Mouse (Mus musculus) heart, adult 11 months (tissue): ENCODE measurements around the gene H2-M10.5.
"Not testable (repeated sequence)": the region's sequence is repeated elsewhere in the genome, so short reads cannot be mapped to it uniquely, and the experiment has no call there.

Experiments used
- DNase-seq: peaks from one replicate; pipeline ENCODE4 v3.0.0; 2022

H2-M10.5 gene

DNA sequence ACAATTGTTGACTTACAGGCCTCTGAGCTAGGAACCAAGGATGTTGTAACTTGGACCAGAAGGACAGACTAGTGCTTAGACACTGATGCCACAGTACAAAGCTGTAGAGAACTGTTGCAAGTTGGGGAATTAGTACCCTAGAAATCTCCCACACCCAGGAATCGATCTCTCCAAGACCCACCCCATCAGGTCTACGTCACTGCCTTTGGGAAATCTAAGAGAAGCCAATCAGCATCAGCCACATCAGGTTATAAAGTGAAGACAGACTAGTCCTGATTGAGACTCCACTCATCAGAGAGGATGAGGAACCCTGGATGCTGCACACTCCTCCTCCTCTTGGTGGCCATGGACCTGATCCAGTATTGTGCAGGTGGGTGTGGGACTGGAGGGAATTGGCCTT lies at the start of gene H2-M10.5:
H2-M10.5 (plus strand) TSS at position 301 of the 400 bp plus-strand sequence.
- DNase-seq = not testable (repeated sequence)

DNA sequence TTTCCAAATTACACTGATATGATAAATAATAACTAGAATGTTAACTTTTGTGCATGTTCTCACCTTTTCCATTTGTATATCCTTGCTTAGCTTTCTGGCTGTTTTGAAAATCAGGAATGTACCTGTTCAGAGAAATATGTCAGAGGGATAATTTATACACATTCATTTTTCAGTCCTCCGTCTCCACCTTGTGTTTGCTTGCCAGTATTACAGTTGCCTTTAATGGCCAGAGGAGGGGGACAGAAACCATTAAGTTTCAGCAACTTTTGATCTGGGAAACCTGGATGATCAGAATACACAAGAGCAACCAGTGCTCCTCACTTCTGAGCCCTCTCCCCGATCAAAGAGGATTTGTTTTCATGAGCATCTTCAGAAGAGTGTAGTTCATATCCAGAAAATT lies 46.7 kb upstream of the H2-M10.5 start:
- peak; percentile 55 for DNase-seq

DNA sequence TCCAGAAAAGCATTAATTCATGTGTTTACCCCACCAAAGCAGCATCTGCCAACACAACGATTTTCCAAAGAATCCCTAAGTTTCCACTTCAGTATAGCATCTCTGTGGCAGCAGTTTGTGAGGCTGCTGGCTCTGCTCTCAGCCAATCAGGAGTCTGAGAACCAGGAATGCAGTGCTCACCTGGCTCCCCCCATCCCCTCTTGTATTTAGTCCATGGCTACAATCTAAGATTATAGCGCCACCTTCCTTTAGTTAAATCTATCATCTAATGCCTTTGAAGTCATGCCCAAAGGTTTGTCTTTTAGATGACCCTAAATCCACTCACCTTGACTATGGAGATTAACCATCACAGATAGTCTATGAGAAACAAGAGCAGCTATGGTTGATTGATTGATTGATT lies 8.9 kb upstream of the H2-M10.5 start:
- DNase-seq = no peak

DNA sequence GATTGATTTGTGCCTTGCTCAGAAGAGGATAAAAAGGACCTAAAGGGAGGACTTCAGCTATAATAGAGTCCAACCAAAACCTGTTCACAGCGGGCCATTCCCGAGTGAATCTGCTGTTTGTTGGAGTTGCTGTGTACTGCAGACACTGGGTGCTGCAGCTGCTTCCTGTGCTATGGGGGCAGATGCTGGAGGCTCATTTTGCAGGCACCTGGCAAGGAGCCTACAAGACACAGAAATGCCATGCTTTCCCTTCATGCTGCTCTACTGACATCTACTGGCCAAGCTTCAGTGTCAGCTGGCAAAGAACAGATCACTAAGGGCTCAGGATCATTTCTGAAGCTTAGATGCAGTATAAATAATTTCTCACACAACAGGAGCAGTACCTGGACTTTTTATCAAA lies 8.5 kb upstream of the H2-M10.5 start:
- DNase-seq = not testable (repeated sequence)

DNA sequence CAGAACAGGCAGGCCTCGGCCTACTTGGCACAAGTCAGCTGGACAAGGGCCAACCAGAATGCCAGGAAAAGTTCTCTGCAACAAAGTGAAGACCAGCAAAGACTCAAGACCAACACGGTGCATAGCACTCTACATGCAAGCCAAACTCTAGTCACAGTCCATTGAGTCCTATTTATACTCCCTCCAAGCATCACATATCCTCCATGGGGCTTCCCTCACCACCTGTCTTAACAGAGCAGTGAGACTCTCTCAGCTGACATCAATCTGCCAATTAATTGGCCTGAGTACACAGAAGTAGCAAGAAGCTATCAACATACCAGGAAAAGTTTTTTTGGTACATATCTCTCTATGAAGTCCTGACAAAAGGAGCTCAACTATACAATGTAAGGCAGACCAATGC lies 7.3 kb upstream of the H2-M10.5 start:
- not testable (repeated sequence) for DNase-seq

DNA sequence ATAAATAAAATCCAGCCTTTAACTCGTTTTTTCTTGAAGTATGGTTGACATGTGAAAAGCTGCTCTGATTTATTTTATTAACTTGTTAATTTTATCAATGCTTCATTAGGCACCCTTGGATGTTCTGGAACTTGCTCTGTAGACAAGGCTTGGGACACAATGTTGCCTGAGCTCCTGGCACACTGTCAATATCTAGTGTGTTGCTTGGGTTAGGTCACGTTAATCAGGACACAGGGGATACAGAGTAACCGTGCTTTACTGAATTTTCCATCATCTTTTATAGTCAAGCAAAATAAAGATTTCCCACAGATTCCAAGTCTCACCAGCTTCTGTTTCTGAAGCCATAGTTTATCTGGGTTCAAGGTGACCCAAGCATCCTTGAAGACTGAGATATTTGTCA lies 8.8 kb downstream of the H2-M10.5 start:
- no peak for DNase-seq

DNA sequence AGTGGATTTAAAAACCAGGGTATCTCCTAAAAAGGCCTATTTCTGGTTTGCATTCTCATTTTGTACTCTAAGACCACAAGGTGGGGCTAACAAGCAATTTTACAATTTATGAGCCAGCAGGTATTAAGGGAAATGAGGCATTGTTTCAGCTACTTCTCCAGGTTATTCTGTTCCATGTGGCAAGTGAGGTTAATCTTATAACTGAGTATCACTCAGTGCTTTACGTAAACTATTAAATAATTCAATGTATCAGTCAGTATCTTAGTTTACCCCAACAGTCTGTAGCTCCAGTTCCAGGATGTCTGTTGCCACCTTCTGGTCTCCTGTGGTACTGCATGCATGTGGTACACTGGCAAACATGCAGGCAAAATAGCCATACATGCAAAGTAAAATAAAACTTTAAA lies 13.8 kb downstream of the H2-M10.5 start:
- DNase-seq = not testable (repeated sequence)

DNA sequence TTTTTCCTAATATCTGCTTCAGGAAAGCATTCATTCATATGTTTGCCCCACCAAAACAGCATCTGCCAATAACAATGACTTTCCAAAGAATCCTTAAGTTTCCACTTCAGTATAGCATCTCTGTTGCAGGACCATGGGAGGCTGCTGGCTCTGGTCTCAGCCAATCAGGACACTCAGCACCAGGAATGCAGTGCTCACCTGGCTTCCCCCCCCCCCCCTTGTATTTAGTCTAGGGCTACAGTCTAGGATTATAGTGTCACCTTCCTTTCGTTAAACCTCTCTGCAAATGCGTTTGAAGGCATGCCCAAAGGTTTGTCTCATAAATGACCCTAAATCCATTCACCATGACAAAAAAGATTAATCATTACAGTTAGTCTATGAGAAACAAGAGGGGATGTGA lies 15.6 kb downstream of the H2-M10.5 start:
- no peak for DNase-seq

DNA sequence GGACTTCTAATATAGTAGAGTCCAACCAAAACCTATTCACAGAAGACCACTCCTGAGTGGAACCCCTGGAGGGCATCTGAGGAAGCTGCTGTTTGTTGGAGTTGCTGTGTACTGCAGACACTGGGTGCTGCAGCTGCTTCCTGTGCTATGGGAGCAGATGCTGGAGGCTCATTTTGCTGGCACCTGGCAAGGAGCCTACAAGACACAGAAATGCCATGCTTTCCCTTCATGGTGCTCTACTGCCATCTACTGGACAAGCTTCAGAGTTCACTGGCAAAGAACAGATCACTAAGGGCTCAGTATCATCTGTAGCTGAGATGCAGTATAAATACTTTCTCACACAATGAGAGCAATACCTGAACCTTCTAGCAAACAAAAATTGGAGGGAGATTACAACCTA lies 16.1 kb downstream of the H2-M10.5 start:
- peak; percentile 88 for DNase-seq

DNA sequence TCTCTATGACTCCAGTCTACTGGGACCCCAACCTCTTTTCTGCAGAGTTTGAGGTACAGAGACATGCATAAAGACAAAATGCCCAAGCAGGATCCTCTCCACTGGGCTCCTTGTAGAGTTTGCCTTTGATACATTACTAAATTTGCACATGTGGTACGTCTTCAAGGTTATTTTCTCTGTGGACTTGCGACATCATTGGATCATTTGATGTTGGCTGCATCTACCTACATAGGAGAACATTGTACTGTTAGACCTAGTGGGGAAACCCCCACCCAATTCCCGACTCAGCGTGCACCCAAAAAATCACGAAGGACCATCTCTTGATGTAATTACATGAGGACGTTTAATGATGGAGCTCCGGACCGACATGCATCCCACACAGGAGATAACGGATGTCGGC lies 26.8 kb downstream of the H2-M10.5 start:
- no peak for DNase-seq

DNA sequence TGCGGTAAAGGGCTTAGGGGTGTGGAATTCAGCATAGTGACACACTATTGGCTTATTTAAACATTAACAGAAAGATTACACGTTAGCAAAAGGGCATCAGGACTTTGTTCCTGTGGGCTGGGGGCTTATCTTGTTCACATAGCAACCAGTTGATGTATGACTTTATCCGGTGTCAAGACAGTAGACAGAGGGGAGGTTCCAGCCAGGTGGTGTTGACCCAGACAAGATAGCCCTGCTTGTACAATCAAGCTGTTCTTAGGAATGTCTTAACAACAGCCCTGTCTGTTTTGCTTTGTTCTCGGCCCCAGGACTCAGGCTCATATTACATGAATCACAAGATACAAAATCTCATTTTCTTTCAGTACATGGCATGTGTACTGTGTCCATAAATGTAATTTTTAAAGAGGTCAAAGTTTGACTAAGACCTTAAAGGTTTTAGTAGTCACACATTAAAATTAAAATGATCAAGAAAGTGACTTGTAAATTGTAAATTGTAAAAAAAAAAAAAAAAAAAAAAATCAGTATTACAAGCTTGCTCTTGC lies 27.3 kb downstream of the H2-M10.5 start:
- DNase-seq = not testable (repeated sequence)

DNA sequence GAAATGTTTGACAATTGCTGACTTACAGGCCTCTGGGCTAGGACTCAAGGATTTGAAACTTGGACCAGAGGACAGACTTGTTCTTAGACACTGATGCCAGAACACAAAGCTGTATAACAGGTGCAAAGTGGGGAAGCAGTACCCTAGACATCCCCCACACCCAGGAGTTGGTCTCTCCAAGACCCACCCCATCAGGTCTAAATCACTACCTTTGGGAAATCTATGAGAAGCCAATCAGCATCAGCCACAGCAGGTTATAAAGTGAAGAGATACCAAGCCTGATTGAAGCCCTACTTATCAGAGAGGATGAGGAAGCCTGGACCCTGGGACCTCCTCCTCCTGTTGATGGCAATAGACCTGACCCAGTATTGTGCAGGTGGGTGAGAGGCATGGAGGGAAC lies 39.2 kb downstream of the H2-M10.5 start, which contains the start of gene H2-M10.6:
H2-M10.6 (plus strand) TSS at position 301 of the 400 bp plus-strand sequence.
- no peak for DNase-seq

DNA sequence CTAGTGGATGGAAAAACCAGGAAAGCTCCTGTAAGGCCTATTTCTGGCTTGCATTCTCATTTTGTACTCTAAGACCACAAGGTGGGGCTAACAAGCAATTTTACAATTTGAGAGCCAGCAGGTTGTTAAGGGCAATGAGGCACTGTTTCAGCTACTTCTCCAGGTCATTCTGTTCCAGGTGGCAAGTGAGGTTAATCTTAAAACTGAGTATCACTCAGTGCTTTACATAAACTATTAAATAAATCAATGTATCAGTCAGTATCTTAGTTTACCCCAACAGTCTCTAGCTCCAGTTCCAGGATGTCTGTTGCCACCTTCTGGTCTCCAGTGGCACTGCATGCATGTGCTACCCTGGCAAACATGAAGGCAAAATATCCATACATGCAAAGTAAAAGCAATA lies 51.3 kb downstream of the H2-M10.5 start:
- peak; percentile 88 for DNase-seq

DNA sequence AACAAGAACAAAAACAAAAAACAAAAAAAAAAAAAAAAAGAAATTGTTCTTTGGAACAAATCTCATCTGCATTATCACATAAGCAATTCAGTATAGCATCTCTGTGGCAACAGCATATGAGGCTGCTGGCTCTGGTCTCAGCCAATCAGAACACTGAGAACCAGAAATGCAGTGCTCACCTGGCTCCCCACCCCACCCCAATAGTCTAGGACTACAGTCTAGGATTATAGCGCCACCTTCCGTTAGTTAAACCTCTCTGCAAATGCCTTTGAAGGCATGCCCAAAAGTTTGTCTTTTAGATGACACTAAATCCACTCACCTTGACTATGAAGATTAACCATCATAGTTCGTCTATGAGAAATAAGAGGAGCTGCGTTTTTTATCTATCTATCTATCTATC lies 52.8 kb downstream of the H2-M10.5 start:
- DNase-seq = no peak
